Mouse (Mus musculus): ENCODE measurements around the gene Tgoln1.

The Tgoln1 gene

GRCm38 (mm10) chr6:72616643-72617288 lies at the start of gene Tgoln1:
Gene Tgoln1 (minus strand): TSS chr6:72617000.
- DNase-seq (ENCODE audit: low spot score in 2 of 2) = peak; percentile 94 to 95

GRCm38 (mm10) chr6:72664290-72664689 lies 47.5 kb upstream of the Tgoln1 start:
- no peak for DNase-seq (ENCODE audit: low spot score in 2 of 2)

- DNase-seq (ENCODE audit: low spot score in 2 of 2) = no peak
Observed at GRCm38 (mm10) chr6:72663000-72663399, 46.2 kb upstream of the Tgoln1 start.

GRCm38 (mm10) chr6:72660391-72660720 lies 43.6 kb upstream of the Tgoln1 start:
- no peak for DNase-seq (ENCODE audit: low spot score in 2 of 2)

- DNase-seq (ENCODE audit: low spot score in 2 of 2) = no peak
Observed at GRCm38 (mm10) chr6:72659717-72660390, 43.1 kb upstream of the Tgoln1 start.

GRCm38 (mm10) chr6:72658006-72658405 lies 41.2 kb upstream of the Tgoln1 start:
- DNase-seq (ENCODE audit: low spot score in 2 of 2) = no peak

- no peak for DNase-seq (ENCODE audit: low spot score in 2 of 2)
Observed at GRCm38 (mm10) chr6:72656053-72656442, 39.2 kb upstream of the Tgoln1 start.

GRCm38 (mm10) chr6:72655309-72656052 lies 38.7 kb upstream of the Tgoln1 start:
- no peak for DNase-seq (ENCODE audit: low spot score in 2 of 2)

- DNase-seq (ENCODE audit: low spot score in 2 of 2) = no peak
Observed at GRCm38 (mm10) chr6:72654355-72654754, 37.6 kb upstream of the Tgoln1 start.

- DNase-seq (ENCODE audit: low spot score in 2 of 2) = no peak
Observed at GRCm38 (mm10) chr6:72653419-72653818, 36.6 kb upstream of the Tgoln1 start.

GRCm38 (mm10) chr6:72650338-72650851 lies 33.6 kb upstream of the Tgoln1 start:
- peak; percentile 77 for DNase-seq (ENCODE audit: low spot score in 2 of 2)

GRCm38 (mm10) chr6:72648002-72648595 lies 31.3 kb upstream of the Tgoln1 start:
- DNase-seq (ENCODE audit: low spot score in 2 of 2) = no peak

GRCm38 (mm10) chr6:72647383-72647820 lies 30.6 kb upstream of the Tgoln1 start:
- DNase-seq (ENCODE audit: low spot score in 2 of 2) = peak; percentile 85 to 86

- no peak for DNase-seq (ENCODE audit: low spot score in 2 of 2)
Observed at GRCm38 (mm10) chr6:72645364-72645763, 28.6 kb upstream of the Tgoln1 start.

- no peak for DNase-seq (ENCODE audit: low spot score in 2 of 2)
Observed at GRCm38 (mm10) chr6:72644576-72644975, 27.8 kb upstream of the Tgoln1 start.

GRCm38 (mm10) chr6:72641218-72641954 lies 24.6 kb upstream of the Tgoln1 start:
- no peak for DNase-seq (ENCODE audit: low spot score in 2 of 2)

GRCm38 (mm10) chr6:72636940-72637339 lies 20.1 kb upstream of the Tgoln1 start:
- DNase-seq (ENCODE audit: low spot score in 2 of 2) = no peak

GRCm38 (mm10) chr6:72635760-72636431 lies 19.1 kb upstream of the Tgoln1 start:
- peak; percentile 50 to 75 for DNase-seq (ENCODE audit: low spot score in 2 of 2)

- DNase-seq (ENCODE audit: low spot score in 2 of 2) = no peak
Observed at GRCm38 (mm10) chr6:72634311-72634710, 17.5 kb upstream of the Tgoln1 start.

GRCm38 (mm10) chr6:72631700-72632099 lies 14.9 kb upstream of the Tgoln1 start:
- no peak for DNase-seq (ENCODE audit: low spot score in 2 of 2)

- no peak for DNase-seq (ENCODE audit: low spot score in 2 of 2)
Observed at GRCm38 (mm10) chr6:72630961-72631360, 14.2 kb upstream of the Tgoln1 start.

Data from right cerebral cortex, adult 2 months (tissue).